26 mouse cellular contexts compared by ENCODE assay signal in the genomic region with DNA sequence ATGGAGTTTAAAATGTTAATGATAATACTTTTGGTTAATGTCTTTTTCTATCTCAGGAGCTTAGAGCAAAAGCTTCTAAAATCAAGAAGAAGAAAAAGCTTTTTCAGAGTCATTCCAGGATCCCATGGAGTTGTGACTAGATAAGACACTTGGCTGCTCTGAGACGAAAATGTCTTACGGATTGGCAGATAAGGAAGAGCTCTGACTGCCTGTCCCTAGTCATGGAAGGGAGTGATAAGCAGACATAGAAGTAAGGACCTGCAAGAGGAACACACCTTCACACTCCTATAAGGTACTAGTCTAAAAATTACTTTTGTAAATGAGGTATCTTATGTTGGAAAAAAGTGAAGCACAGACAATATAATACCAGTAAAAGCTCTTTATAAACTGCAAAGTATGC.
"Had no signal": no experiment of that assay in that cellular context is flagged by ENCODE, and none has a peak within 500 bp of the region (broad histone marks: within the 10 kb centered on the region; RNA-seq: fewer than 3 reads in every experiment).

No protein-coding gene starts in this region.

- H3K4me2 ChIP-seq: embryonic facial prominence, embryonic 12.5 days; embryonic facial prominence, embryonic 13.5 days; embryonic facial prominence, embryonic 15.5 days; forebrain, embryonic 12.5 days; forebrain, embryonic 13.5 days; forebrain, embryonic 15.5 days had no signal

- H3K36me3 ChIP-seq: embryonic facial prominence, embryonic 10.5 days; embryonic facial prominence, embryonic 12.5 days; embryonic facial prominence, embryonic 13.5 days; embryonic facial prominence, embryonic 15.5 days; forebrain, embryonic 10.5 days; forebrain, embryonic 12.5 days; forebrain, embryonic 15.5 days had no signal

- ATAC-seq: forebrain, embryonic 13.5 days; forebrain, embryonic 14.5 days; forebrain, embryonic 15.5 days; forebrain, embryonic 16.5 days; forebrain, postnatal 0 days had no signal

- H3K27ac ChIP-seq: embryonic facial prominence, embryonic 10.5 days; embryonic facial prominence, embryonic 12.5 days; embryonic facial prominence, embryonic 13.5 days; embryonic facial prominence, embryonic 15.5 days; forebrain, embryonic 10.5 days; forebrain, embryonic 12.5 days; forebrain, embryonic 13.5 days; forebrain, embryonic 15.5 days; gastrocnemius, adult 2 months had no signal

- H3K4me1 ChIP-seq: embryonic facial prominence, embryonic 10.5 days; embryonic facial prominence, embryonic 12.5 days; embryonic facial prominence, embryonic 13.5 days; embryonic facial prominence, embryonic 15.5 days; forebrain, embryonic 10.5 days; forebrain, embryonic 12.5 days; forebrain, embryonic 13.5 days; forebrain, embryonic 15.5 days had no signal

- DNase-seq: cerebellum, adult 2 months; cerebellum, adult 8-10 months; cerebellum, adult 9-10 months; cerebellum, adult 9-11 months; cerebellum, postnatal 10 days; cerebellum, postnatal 14 days; cerebellum, postnatal 25 days; cerebellum, postnatal 36 days; embryo, embryonic 11 days; forebrain, postnatal 0 days; gastrocnemius, adult 2 months; gastrocnemius, postnatal 10 days; gastrocnemius, postnatal 14 days; gastrocnemius, postnatal 25 days; gastrocnemius, postnatal 36 days had no signal

- H3K4me3 ChIP-seq: embryonic facial prominence, embryonic 10.5 days; embryonic facial prominence, embryonic 12.5 days; embryonic facial prominence, embryonic 13.5 days; embryonic facial prominence, embryonic 15.5 days; erythroblast, embryonic 14.5 days; forebrain, embryonic 10.5 days; forebrain, embryonic 12.5 days; forebrain, embryonic 13.5 days; forebrain, embryonic 15.5 days; gastrocnemius, adult 2 months had no signal

- H3K27me3 ChIP-seq: embryonic facial prominence, embryonic 12.5 days; embryonic facial prominence, embryonic 13.5 days; embryonic facial prominence, embryonic 15.5 days; forebrain, embryonic 12.5 days; forebrain, embryonic 13.5 days; forebrain, embryonic 15.5 days had no signal

- H3K9ac ChIP-seq: embryonic facial prominence, embryonic 12.5 days; embryonic facial prominence, embryonic 13.5 days; embryonic facial prominence, embryonic 15.5 days; forebrain, embryonic 12.5 days; forebrain, embryonic 13.5 days; forebrain, embryonic 15.5 days; forebrain, postnatal 0 days had no signal

- H3K9me3 ChIP-seq: embryonic facial prominence, embryonic 10.5 days; embryonic facial prominence, embryonic 12.5 days; embryonic facial prominence, embryonic 13.5 days; embryonic facial prominence, embryonic 15.5 days; forebrain, embryonic 10.5 days; forebrain, embryonic 12.5 days; forebrain, embryonic 13.5 days; forebrain, embryonic 15.5 days had no signal
